Mouse (Mus musculus) limb, embryonic 12.5 days (tissue): Measurements from ENCODE around the gene Znrd1as. TPM values are rescaled to one million over a fixed set of nuclear protein-coding genes. Genes with fewer than 3 reads are reported as not detected.
"Not testable (repeated sequence)": the region's sequence is repeated elsewhere in the genome, so short reads cannot be mapped to it uniquely, and the experiment has no call there.

Source experiments
- ATAC-seq: fragments of 200-750 bp; cut with Nextera tagmentation; 2 replicates; pipeline ENCODE4 v1.8.0; 2017; ENCODE audit warnings: low read depth, moderate TSS enrichment; ENCODE audit not compliant: insufficient number of reproducible peaks, insufficient read depth, low FRiP score, low TSS enrichment
- H3K27ac ChIP-seq: fragments of 300-500 bp; sonication (generic); 2 replicates; pipeline ENCODE4 v1.5.1; 2016; ENCODE audit warnings: mild to moderate bottlenecking, moderate library complexity
- H3K27me3 ChIP-seq: fragments of 300-500 bp; sonication (generic); 2 replicates; pipeline ENCODE4 v1.6.1; 2016; ENCODE audit warnings: mild to moderate bottlenecking, moderate library complexity
- H3K36me3 ChIP-seq: fragments of 300-500 bp; sonication (generic); 2 replicates; pipeline ENCODE4 v1.6.1; 2016; ENCODE audit warnings: mild to moderate bottlenecking, moderate library complexity
- H3K4me1 ChIP-seq: fragments of 300-500 bp; sonication (generic); replicated peaks from 2 replicates; pipeline ENCODE4 v1.6.1; 2016
- H3K4me2 ChIP-seq: fragments of 300-500 bp; sonication (generic); 2 replicates; pipeline ENCODE4 v1.6.1; 2016; ENCODE audit warnings: mild to moderate bottlenecking, moderate library complexity
- H3K4me3 ChIP-seq: fragments of 300-500 bp; sonication (generic); replicated peaks from 2 replicates; pipeline ENCODE4 v1.5.1; 2016; ENCODE audit warnings: mild to moderate bottlenecking
- H3K9ac ChIP-seq: fragments of 300-500 bp; sonication (generic); replicated peaks from 2 replicates; pipeline ENCODE4 v1.6.1; 2016; ENCODE audit warnings: mild to moderate bottlenecking, moderate library complexity
- H3K9me3 ChIP-seq: fragments of 300-500 bp; sonication (generic); 2 replicates; pipeline ENCODE4 v1.6.1; 2016; ENCODE audit warnings: mild to moderate bottlenecking, moderate library complexity
- WGBS: fragments of 180-500 bp; shearing (Covaris S2); methylation state at CpG from one replicate; pipeline ENCODE4 v1.1.7; 2016; 5-methylcytosine and 5-hydroxymethylcytosine counted together
- polyA plus RNA-seq: library from polyadenylated mRNA; unstranded; fragments of >200 nt; fragmentation: Nextera tagmentation; extraction: Ambion mirVana; gene quantifications from 2 replicates; pipeline ENCODE4 v1.2.1, GENCODE M21; 2016

Znrd1as gene
- polyA plus RNA-seq, 1 experiment from 2014 or later = 7.0 TPM

DNA sequence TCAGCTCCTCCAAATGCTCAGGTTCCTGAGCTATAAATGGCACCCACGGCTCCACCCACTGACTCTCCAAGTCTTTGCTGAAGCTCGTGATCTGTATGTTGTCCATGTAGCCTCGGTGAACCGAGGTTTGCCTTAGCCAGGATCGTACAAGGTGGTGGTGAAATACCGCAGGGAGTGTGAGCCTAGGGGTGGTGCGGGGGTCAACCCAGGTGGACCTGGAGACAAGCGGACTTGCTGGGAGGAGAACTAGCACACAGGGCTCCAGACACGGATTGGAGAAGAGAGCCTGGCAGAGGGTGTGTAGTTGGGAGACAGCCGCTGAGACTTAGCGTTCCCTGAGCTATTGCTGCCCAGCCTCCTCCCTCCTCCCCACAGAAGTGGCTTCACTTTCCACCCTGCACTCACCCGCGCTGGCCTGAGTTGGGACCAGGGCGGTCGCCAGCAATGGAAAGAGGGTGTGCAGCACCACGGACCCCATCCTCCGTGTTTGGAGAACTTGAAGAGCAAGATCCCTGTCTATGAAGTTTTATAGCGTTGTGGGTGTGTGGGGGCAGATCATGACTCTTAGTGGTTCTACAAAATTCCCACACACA is 22.9 kb downstream of the Znrd1as start, which contains the start of gene 2410137M14Rik:
TSS of gene 2410137M14Rik (minus strand) at position 17 of the 593 bp plus-strand sequence.
- H3K27me3 ChIP-seq = peaks cover 2% of the 10 kb centered on the region; the same call in 1 of the 2 replicates
- H3K4me3 ChIP-seq = 0 out of 2 replicates have a peak within 1 kb of the TSS, but pooled peaks have one; percentile 9
- WGBS = 10% methylated on average over 18 of the region's 18 CpGs
- H3K9me3 ChIP-seq = no peaks in the 10 kb centered on the region
- no peak within 1 kb of the TSS for H3K27ac ChIP-seq
- peak within 1 kb of the TSS; percentile 49 for H3K4me2 ChIP-seq
- 0 out of 2 replicates have a peak within 1 kb of the TSS, but pooled peaks have one; percentile 4 for H3K9ac ChIP-seq
- ATAC-seq = no peak; the same call in 1 of the 2 replicates
- no peaks in the 10 kb centered on the region for H3K36me3 ChIP-seq
- peaks cover 12% of the 10 kb centered on the region for H3K4me1 ChIP-seq

GRCm38 (mm10) chr17:36981845-36982244 is 23.5 kb downstream of the Znrd1as start:
- ATAC-seq = no peak
- 4% methylated on average over 4 of the region's 4 CpGs for WGBS
- no peaks in the 10 kb centered on the region for H3K9me3 ChIP-seq
- peaks cover 12% of the 10 kb centered on the region for H3K4me1 ChIP-seq
- no peaks in the 10 kb centered on the region for H3K36me3 ChIP-seq
- H3K4me2 ChIP-seq = peak overlapping the region; percentile 49
- no peak overlapping the region for H3K27ac ChIP-seq
- H3K27me3 ChIP-seq = peaks cover 4% of the 10 kb centered on the region; the same call in 1 of the 2 replicates
- H3K9ac ChIP-seq = no peak overlapping the region
- no peak overlapping the region for H3K4me3 ChIP-seq

GRCm38 (mm10) chr17:36982253-36983155 is 24.1 kb downstream of the Znrd1as start:
- peaks cover 11% of the 10 kb centered on the region for H3K27me3 ChIP-seq
- H3K4me2 ChIP-seq = peak overlapping the region; percentile 49
- no peaks in the 10 kb centered on the region for H3K36me3 ChIP-seq
- no peak overlapping the region for H3K27ac ChIP-seq
- H3K4me1 ChIP-seq = peaks cover 12% of the 10 kb centered on the region
- H3K9ac ChIP-seq = no peak overlapping the region
- ATAC-seq = no peak
- H3K9me3 ChIP-seq = no peaks in the 10 kb centered on the region
- H3K4me3 ChIP-seq = no peak overlapping the region
- 26% methylated on average over 5 of the region's 5 CpGs for WGBS

- H3K36me3 ChIP-seq = no peaks in the 10 kb centered on the region
- ATAC-seq = no peak
- H3K9me3 ChIP-seq = no peaks in the 10 kb centered on the region
- H3K9ac ChIP-seq = no peak overlapping the region
- peaks cover 32% of the 10 kb centered on the region for H3K27me3 ChIP-seq
- peak overlapping the region; percentile 44 for H3K4me2 ChIP-seq
- no peak overlapping the region for H3K27ac ChIP-seq
- peak overlapping the region; percentile 23 for H3K4me3 ChIP-seq
- 4% methylated on average over 24 of the region's 24 CpGs for WGBS
- H3K4me1 ChIP-seq = 0 out of 2 replicates have a peak, but pooled peaks cover 2% of the 10 kb centered on the region
These were observed 30.1 kb downstream of the Znrd1as start for GRCm38 (mm10) chr17:36988475-36988874.

- Histone ChIP-seq H3K9ac (no peak within 1 kb of the TSS), H3K27ac (no peak within 1 kb of the TSS), H3K4me1 (0 out of 2 replicates have a peak, but pooled peaks cover 2% of the 10 kb centered on the region), H3K9me3 (no peaks in the 10 kb centered on the region), H3K4me2 (peak within 1 kb of the TSS; percentile 44), H3K36me3 (no peaks in the 10 kb centered on the region), H3K27me3 (peaks cover 32% of the 10 kb centered on the region), H3K4me3 (peak within 1 kb of the TSS; percentile 23)
- no peak for ATAC-seq
- 27% methylated on average over 5 of the region's 5 CpGs for WGBS
These were observed 31.0 kb downstream of the Znrd1as start, which contains the start of gene H2-M5 for GRCm38 (mm10) chr17:36989437-36989836. TSS of gene H2-M5 (minus strand) at chr17:36989537.

GRCm38 (mm10) chr17:36990630-36991029 is 32.2 kb downstream of the Znrd1as start:
- not testable (repeated sequence) for ATAC-seq, H3K4me3 ChIP-seq, H3K27ac ChIP-seq, H3K9ac ChIP-seq, H3K9me3 ChIP-seq, H3K36me3 ChIP-seq, H3K4me1 ChIP-seq, H3K4me2 ChIP-seq
- WGBS = 87% methylated on average over 6 of the region's 6 CpGs
- peaks cover 32% of the 10 kb centered on the region for H3K27me3 ChIP-seq

GRCm38 (mm10) chr17:36992336-36993104 is 34.1 kb downstream of the Znrd1as start:
- peaks cover 24% of the 10 kb centered on the region for H3K27me3 ChIP-seq
- whole genome bisulfite sequencing = 58% methylated on average over 3 of the region's 3 CpGs
- no peak for ATAC-seq
- H3K27ac ChIP-seq = no peak overlapping the region
- H3K4me2 ChIP-seq = no peak overlapping the region
- 0 out of 2 replicates have a peak, but pooled peaks cover 2% of the 10 kb centered on the region for H3K4me1 ChIP-seq
- H3K9ac ChIP-seq = no peak overlapping the region
- no peak overlapping the region for H3K4me3 ChIP-seq
- no peaks in the 10 kb centered on the region for H3K36me3 ChIP-seq
- no peaks in the 10 kb centered on the region for H3K9me3 ChIP-seq

- no peak for ATAC-seq
- 82% methylated on average over 4 of the region's 4 CpGs for WGBS
- H3K4me2 ChIP-seq = no peak overlapping the region
- no peaks in the 10 kb centered on the region for H3K4me1 ChIP-seq
- no peak overlapping the region for H3K4me3 ChIP-seq
- H3K36me3 ChIP-seq = no peaks in the 10 kb centered on the region
- H3K27me3 ChIP-seq = peaks cover 11% of the 10 kb centered on the region
- no peaks in the 10 kb centered on the region for H3K9me3 ChIP-seq
- H3K27ac ChIP-seq = no peak overlapping the region
- no peak overlapping the region for H3K9ac ChIP-seq
These were observed 35.5 kb downstream of the Znrd1as start for GRCm38 (mm10) chr17:36993770-36994325.

DNA sequence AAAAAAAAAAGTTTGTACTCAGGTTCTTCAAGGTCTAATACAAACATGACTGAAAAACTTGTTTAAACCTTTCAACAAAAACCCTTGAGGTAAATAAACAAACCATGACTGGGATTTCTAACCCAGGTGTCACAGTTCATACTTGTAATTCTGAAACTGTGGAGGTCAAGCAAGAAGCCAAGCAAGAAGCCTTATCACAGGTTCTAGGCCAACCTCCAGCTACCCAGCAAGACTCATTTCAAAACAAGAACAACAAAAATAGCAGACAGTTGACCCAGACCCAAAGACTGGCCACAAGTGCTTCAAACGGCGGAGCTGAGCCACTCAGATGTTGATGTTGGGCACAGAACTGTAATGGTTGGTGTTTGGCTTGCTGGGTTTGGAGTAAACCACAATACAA is 36.1 kb downstream of the Znrd1as start:
- Histone ChIP-seq H3K4me2 (no peak overlapping the region), H3K36me3 (no peaks in the 10 kb centered on the region), H3K27me3 (peaks cover 4% of the 10 kb centered on the region), H3K4me3 (no peak overlapping the region), H3K9me3 (no peaks in the 10 kb centered on the region), H3K27ac (no peak overlapping the region), H3K4me1 (no peaks in the 10 kb centered on the region), H3K9ac (no peak overlapping the region)
- 85% methylated on average over 2 of the region's 2 CpGs for WGBS
- ATAC-seq = no peak

GRCm38 (mm10) chr17:36995448-36995847 is 37.1 kb downstream of the Znrd1as start:
- Histone ChIP-seq H3K9ac (no peak overlapping the region), H3K4me3 (no peak overlapping the region), H3K36me3 (no peaks in the 10 kb centered on the region), H3K27ac (no peak overlapping the region), H3K27me3 (no peaks in the 10 kb centered on the region), H3K9me3 (no peaks in the 10 kb centered on the region), H3K4me2 (no peak overlapping the region), H3K4me1 (no peaks in the 10 kb centered on the region)
- 72% methylated on average over 3 of the region's 3 CpGs for WGBS
- ATAC-seq = no peak
